Mouse (Mus musculus): ENCODE data around the gene Olfr609. TPM values are rescaled to one million over a fixed set of nuclear protein-coding genes. Genes with fewer than 3 reads are reported as not detected.

Gene Olfr609
- polyA plus RNA-seq, 1 experiment from 2014 or later: not detected

- DNase-seq (ENCODE audit: low spot score): no peak
- WGBS: 94% methylated on average over 1 of the region's 1 CpGs
- H3K4me3 ChIP-seq (ENCODE audit: low read depth, low read length): no peak within 1 kb of the TSS
- H3K36me3 ChIP-seq (replicated peaks; ENCODE audit: control insufficient read depth, insufficient read depth, low read depth, low read length): no peaks in the 10 kb centered on the region
- no peak within 1 kb of the TSS for H3K9ac ChIP-seq (replicated peaks; ENCODE audit: low read length)
- H3K4me1 ChIP-seq (ENCODE audit: control insufficient read depth, insufficient read depth, low read length): no peaks in the 10 kb centered on the region
- ATAC-seq (replicated peaks; ENCODE audit: insufficient number of reproducible peaks, low FRiP score, low TSS enrichment, low read depth): no peak
- H3K9me3 ChIP-seq (replicated peaks; ENCODE audit: control insufficient read depth, low read length): no peaks in the 10 kb centered on the region
- no peaks in the 10 kb centered on the region for H3K27me3 ChIP-seq (ENCODE audit: control insufficient read depth, insufficient read depth, low read length)
- no peak within 1 kb of the TSS for H3K4me2 ChIP-seq (ENCODE audit: low read depth, low read length)
- H3K27ac ChIP-seq (replicated peaks; ENCODE audit: low read depth, low read length): no peak within 1 kb of the TSS
These were observed 52.5 kb downstream of the Olfr609 start, which contains the start of gene Olfr605 for GRCm38 (mm10) chr7:103445339-103445738. Gene Olfr605, minus strand, starts transcription at chr7:103445439.

Other genes with a start within 250 kb of the Olfr609 start
- gene Usp17ld, start 245.6 kb downstream of the Olfr609 start, polyA plus RNA-seq (2014; fragmentation: Nextera tagmentation; extraction: Ambion mirVana): not detected in 2 replicates
- gene Olfr596, start 192.4 kb downstream of the Olfr609 start, polyA plus RNA-seq (2014; fragmentation: Nextera tagmentation; extraction: Ambion mirVana): not detected in 2 replicates
- not detected in 2 replicates for gene Olfr597, start 181.7 kb downstream of the Olfr609 start, polyA plus RNA-seq (2014; fragmentation: Nextera tagmentation; extraction: Ambion mirVana)
- not detected in 2 replicates for gene Olfr598, start 174.5 kb downstream of the Olfr609 start, polyA plus RNA-seq (2014; fragmentation: Nextera tagmentation; extraction: Ambion mirVana)
- not detected in 2 replicates for gene Olfr599, start 162.1 kb downstream of the Olfr609 start, polyA plus RNA-seq (2014; fragmentation: Nextera tagmentation; extraction: Ambion mirVana)
- gene Olfr600, start 148.4 kb downstream of the Olfr609 start, polyA plus RNA-seq (2014; fragmentation: Nextera tagmentation; extraction: Ambion mirVana): not detected in 2 replicates
- gene Olfr601, start 135.4 kb downstream of the Olfr609 start, polyA plus RNA-seq (2014; fragmentation: Nextera tagmentation; extraction: Ambion mirVana): not detected in 2 replicates
- not detected in 2 replicates for gene Olfr603, start 111.9 kb downstream of the Olfr609 start, polyA plus RNA-seq (2014; fragmentation: Nextera tagmentation; extraction: Ambion mirVana)
- gene Usp17lc, start 83.0 kb downstream of the Olfr609 start, polyA plus RNA-seq (2014; fragmentation: Nextera tagmentation; extraction: Ambion mirVana): not detected in 2 replicates
- not detected in 2 replicates for gene Olfr605, start 52.6 kb downstream of the Olfr609 start, polyA plus RNA-seq (2014; fragmentation: Nextera tagmentation; extraction: Ambion mirVana)
- gene Olfr606, start 49.0 kb downstream of the Olfr609 start, polyA plus RNA-seq (2014; fragmentation: Nextera tagmentation; extraction: Ambion mirVana): not detected in 2 replicates
- not detected in 2 replicates for gene Olfr607, start 33.9 kb downstream of the Olfr609 start, polyA plus RNA-seq (2014; fragmentation: Nextera tagmentation; extraction: Ambion mirVana)
- not detected in 2 replicates for gene Olfr608, start 28.2 kb downstream of the Olfr609 start, polyA plus RNA-seq (2014; fragmentation: Nextera tagmentation; extraction: Ambion mirVana)
- not detected in 2 replicates for gene Olfr610, start 14.1 kb upstream of the Olfr609 start, polyA plus RNA-seq (2014; fragmentation: Nextera tagmentation; extraction: Ambion mirVana)
- not detected in 2 replicates for gene Olfr611, start 22.8 kb upstream of the Olfr609 start, polyA plus RNA-seq (2014; fragmentation: Nextera tagmentation; extraction: Ambion mirVana)
- gene Olfr612, start 44.7 kb upstream of the Olfr609 start, polyA plus RNA-seq (2014; fragmentation: Nextera tagmentation; extraction: Ambion mirVana): not detected in 2 replicates
- gene Olfr613, start 50.0 kb upstream of the Olfr609 start, polyA plus RNA-seq (2014; fragmentation: Nextera tagmentation; extraction: Ambion mirVana): not detected in 2 replicates
- not detected in 2 replicates for gene Olfr615, start 58.0 kb upstream of the Olfr609 start, polyA plus RNA-seq (2014; fragmentation: Nextera tagmentation; extraction: Ambion mirVana)
- gene Olfr616, start 71.1 kb upstream of the Olfr609 start, polyA plus RNA-seq (2014; fragmentation: Nextera tagmentation; extraction: Ambion mirVana): not detected in 2 replicates
- gene Olfr617, start 75.0 kb upstream of the Olfr609 start, polyA plus RNA-seq (2014; fragmentation: Nextera tagmentation; extraction: Ambion mirVana): not detected in 2 replicates
- not detected in 2 replicates for gene Olfr618, start 92.0 kb upstream of the Olfr609 start, polyA plus RNA-seq (2014; fragmentation: Nextera tagmentation; extraction: Ambion mirVana)
- gene Olfr619, start 102.5 kb upstream of the Olfr609 start, polyA plus RNA-seq (2014; fragmentation: Nextera tagmentation; extraction: Ambion mirVana): not detected in 2 replicates
- not detected in 2 replicates for gene Olfr620, start 114.5 kb upstream of the Olfr609 start, polyA plus RNA-seq (2014; fragmentation: Nextera tagmentation; extraction: Ambion mirVana)
- not detected in 2 replicates for gene Olfr622, start 144.6 kb upstream of the Olfr609 start, polyA plus RNA-seq (2014; fragmentation: Nextera tagmentation; extraction: Ambion mirVana)
- not detected in 2 replicates for gene Olfr623, start 165.6 kb upstream of the Olfr609 start, polyA plus RNA-seq (2014; fragmentation: Nextera tagmentation; extraction: Ambion mirVana)
- 0.03 and 0.08 TPM in 2 replicates for gene Olfr624, start 173.1 kb upstream of the Olfr609 start, polyA plus RNA-seq (2014; fragmentation: Nextera tagmentation; extraction: Ambion mirVana)
- gene Olfr625-ps1, start 184.7 kb upstream of the Olfr609 start, polyA plus RNA-seq (2014; fragmentation: Nextera tagmentation; extraction: Ambion mirVana): not detected in 2 replicates
- not detected in 2 replicates for gene Olfr243, start 216.6 kb upstream of the Olfr609 start, polyA plus RNA-seq (2014; fragmentation: Nextera tagmentation; extraction: Ambion mirVana)
- not detected in 2 replicates for gene Olfr628, start 232.3 kb upstream of the Olfr609 start, polyA plus RNA-seq (2014; fragmentation: Nextera tagmentation; extraction: Ambion mirVana)
- not detected in 2 replicates for gene Olfr629, start 246.9 kb upstream of the Olfr609 start, polyA plus RNA-seq (2014; fragmentation: Nextera tagmentation; extraction: Ambion mirVana)